Mouse (Mus musculus) heart, adult 11 months (tissue): ENCODE data around the gene Slc2a2.
"Not testable (repeated sequence)": the region's sequence is repeated elsewhere in the genome, so short reads cannot be mapped to it uniquely, and the experiment has no call there.

Experiments used
- DNase-seq: peaks from one replicate; pipeline ENCODE4 v3.0.0; 2022

Slc2a2 gene

GRCm38 (mm10) chr3:28734712-28735111 lies 37.0 kb downstream of the Slc2a2 start:
- DNase-seq, result peak; percentile 61

GRCm38 (mm10) chr3:28736981-28737380 lies 39.3 kb downstream of the Slc2a2 start:
- DNase-seq, result peak; percentile 19

DNA sequence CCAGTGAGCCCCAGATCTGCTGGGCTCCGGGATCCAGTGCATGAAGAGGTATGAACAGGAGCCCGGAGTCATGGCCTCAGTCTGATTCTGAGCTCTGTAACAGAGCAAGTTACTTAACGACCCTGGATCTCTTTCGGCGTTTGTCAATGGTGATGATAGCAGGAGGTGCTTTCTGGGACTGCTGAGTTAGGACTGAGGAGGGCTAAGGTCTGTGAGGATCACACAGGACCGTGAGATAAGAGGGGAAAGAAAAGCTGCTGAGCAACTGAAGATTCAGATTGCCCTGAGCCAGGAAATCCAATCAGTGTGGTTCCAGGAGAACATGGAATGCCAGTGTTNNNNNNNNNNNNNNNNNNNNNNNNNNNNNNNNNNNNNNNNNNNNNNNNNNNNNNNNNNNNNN lies 42.6 kb downstream of the Slc2a2 start:
- peak; percentile 25 for DNase-seq

GRCm38 (mm10) chr3:28743251-28743650 lies 45.5 kb downstream of the Slc2a2 start:
- DNase-seq, result peak; percentile 67

DNA sequence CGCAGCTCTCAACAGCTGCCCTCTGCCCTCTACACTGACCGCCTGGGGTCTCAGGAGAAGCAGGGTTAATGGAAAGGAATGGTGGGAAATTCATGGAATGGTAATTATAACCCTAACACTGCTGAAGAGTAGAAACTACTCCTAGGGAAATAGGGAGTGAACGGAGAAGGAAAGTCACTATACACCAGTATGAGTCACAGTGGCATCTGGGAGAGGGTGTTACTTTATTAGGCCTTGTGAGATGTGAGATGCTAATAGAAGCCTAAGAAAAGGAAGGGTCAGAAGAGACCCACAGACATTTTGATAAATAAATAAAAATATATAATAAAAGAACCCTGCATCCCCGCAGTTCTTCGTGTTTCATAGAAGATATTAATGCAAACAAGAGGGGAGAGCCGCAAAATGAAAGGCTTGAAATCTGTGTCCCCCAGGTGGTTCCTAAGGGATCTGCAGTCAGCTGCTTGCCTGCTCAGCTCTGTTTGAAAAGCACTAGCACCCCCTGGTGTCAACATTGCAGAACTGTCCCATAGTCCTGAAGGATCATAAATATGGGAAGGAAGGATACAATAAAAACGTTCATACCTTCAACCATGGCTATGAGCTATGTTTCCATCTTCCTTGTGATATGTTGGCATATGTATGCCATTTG lies 48.3 kb downstream of the Slc2a2 start:
- peak; percentile 91 for DNase-seq

GRCm38 (mm10) chr3:28748151-28748550 lies 50.4 kb downstream of the Slc2a2 start:
- DNase-seq, result no peak

GRCm38 (mm10) chr3:28748956-28749355 lies 51.3 kb downstream of the Slc2a2 start:
- DNase-seq, result no peak

GRCm38 (mm10) chr3:28755477-28755876 lies 57.8 kb downstream of the Slc2a2 start:
- no peak for DNase-seq

- peak; percentile 59 for DNase-seq
Measured at GRCm38 (mm10) chr3:28761225-28761789, 63.6 kb downstream of the Slc2a2 start.

DNA sequence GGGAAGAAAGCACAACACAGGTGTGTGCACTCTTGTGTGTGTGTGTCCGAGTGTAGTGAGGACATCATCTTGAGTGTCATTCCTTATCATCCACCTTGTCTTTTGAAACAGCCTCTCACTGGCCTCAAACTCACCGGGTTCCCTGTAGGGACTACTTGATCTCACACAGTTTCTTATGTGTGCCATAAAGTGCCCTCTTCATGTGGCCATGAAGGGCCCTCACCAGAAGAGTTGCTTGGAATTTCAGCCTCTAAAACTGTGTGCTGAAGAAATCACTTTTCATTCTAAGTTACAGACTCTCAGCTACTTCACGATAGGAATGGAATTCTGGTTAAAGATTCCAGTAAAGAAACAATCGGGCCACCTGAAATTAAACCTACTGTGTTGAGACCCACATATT lies 69.2 kb downstream of the Slc2a2 start:
- peak; percentile 39 for DNase-seq

GRCm38 (mm10) chr3:28768222-28768621 lies 70.5 kb downstream of the Slc2a2 start:
- DNase-seq, result peak; percentile 48

DNA sequence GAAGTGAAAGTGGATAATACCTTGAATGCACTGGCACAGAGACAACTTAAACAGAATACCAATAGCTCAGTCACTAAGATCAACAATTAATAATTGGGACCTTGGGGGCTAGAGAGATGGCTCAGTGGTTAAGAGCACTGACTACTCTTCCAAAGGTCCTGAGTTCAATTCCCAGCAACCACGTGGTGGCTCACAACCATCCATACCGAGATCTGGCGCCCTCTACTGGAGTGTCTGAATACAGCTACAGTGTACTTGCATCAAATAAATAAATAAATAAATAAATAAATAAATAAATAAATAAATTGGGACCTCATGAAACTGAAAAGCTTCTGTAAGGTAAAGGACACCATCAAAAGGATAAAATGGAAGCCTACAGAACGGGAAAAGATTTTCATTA lies 75.2 kb downstream of the Slc2a2 start:
- not testable (repeated sequence) for DNase-seq

DNA sequence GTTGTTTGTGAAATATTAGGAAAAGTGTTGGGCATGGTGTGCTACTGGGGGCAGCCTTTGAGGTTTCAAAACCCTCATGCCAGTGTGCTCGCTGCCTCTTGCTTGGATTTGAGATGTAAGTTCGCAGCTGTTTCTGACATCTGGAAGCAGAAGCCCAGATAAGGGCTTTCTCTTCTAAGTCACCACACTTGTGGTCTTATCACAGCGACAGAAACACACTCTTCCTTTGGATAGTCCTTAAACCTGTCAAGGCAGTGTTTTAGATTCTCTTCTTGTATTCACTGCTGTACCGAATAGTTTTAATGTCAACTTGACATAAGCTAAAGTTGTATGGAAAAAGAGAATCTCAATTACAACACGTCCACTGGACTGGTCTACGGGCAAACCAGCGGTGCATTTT lies 77.7 kb downstream of the Slc2a2 start:
- DNase-seq, result no peak

- DNase-seq, result no peak
Measured at GRCm38 (mm10) chr3:28775958-28776357, 78.3 kb downstream of the Slc2a2 start.

- no peak for DNase-seq
Measured at GRCm38 (mm10) chr3:28776491-28776890, 78.8 kb downstream of the Slc2a2 start.

DNA sequence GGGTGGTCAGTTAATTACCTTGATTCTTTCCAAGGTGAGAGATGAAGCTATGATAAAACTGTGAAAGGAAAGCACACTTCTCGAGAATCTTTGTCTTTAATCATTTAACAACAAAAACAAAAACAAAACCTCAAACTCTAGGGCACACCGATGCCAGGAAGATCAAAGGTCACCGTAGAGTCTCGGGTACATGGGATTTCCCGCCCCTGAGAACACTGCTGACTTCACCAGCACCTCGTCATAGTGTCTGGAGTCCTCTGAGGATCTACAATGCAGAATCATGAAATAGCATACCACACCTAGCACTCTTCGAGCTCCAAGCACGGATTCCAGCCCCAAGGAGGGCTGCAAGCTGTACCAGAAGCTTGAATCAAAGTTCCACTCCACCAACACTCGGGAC lies 82.8 kb downstream of the Slc2a2 start:
- DNase-seq, result no peak
